Mouse (Mus musculus) hindbrain, postnatal 0 days (tissue): ENCODE measurements around the gene Atxn7. TPM values are rescaled to one million over a fixed set of nuclear protein-coding genes. Genes with fewer than 3 reads are reported as not detected.
A peak's percentile ranks its signal among the peaks of the same experiment; 100 is the strongest.
"Not testable (repeated sequence)": the region's sequence is repeated elsewhere in the genome, so short reads cannot be mapped to it uniquely, and the experiment has no call there.

Experiments used
- ATAC-seq: fragments of 200-750 bp; cut with Nextera tagmentation; 2 replicates; pipeline ENCODE4 v1.8.0; 2017; ENCODE audit warnings: mild to moderate bottlenecking, moderate TSS enrichment, moderate library complexity
- DNase-seq: peaks from one replicate; pipeline ENCODE4 v3.0.0-alpha.2; 2015; ENCODE audit warnings: low spot score
- H3K27ac ChIP-seq: fragments of 300-500 bp; sonication (generic); 2 replicates; pipeline ENCODE4 v1.5.1; 2014; ENCODE audit warnings: mild to moderate bottlenecking
- H3K27me3 ChIP-seq: fragments of 300-500 bp; sonication (generic); 2 replicates; pipeline ENCODE4 v1.6.1; 2014; ENCODE audit warnings: low read length, mixed read lengths; ENCODE audit not compliant: insufficient read depth
- H3K36me3 ChIP-seq: fragments of 300-500 bp; sonication (generic); 2 replicates; pipeline ENCODE4 v1.6.1; 2014; ENCODE audit warnings: low read length, mixed read lengths; ENCODE audit not compliant: insufficient read depth
- H3K4me1 ChIP-seq: fragments of 300-500 bp; sonication (generic); 2 replicates; pipeline ENCODE4 v1.6.1; 2014; ENCODE audit warnings: antibody characterized with exemption, low read length, mixed read lengths; ENCODE audit not compliant: insufficient read depth
- H3K4me2 ChIP-seq: fragments of 300-500 bp; sonication (generic); 2 replicates; pipeline ENCODE4 v1.6.1; 2014; ENCODE audit warnings: low read depth, mild to moderate bottlenecking, low read length, moderate library complexity, mixed read lengths
- H3K4me3 ChIP-seq: fragments of 300-500 bp; sonication (generic); 2 replicates; pipeline ENCODE4 v1.5.1; 2014; ENCODE audit warnings: low read length
- H3K9ac ChIP-seq: fragments of 300-500 bp; sonication (generic); replicated peaks from 2 replicates; pipeline ENCODE4 v1.6.1; 2014; ENCODE audit warnings: mild to moderate bottlenecking, low read length, moderate library complexity, mixed read lengths
- H3K9me3 ChIP-seq: fragments of 300-500 bp; sonication (generic); 2 replicates; pipeline ENCODE4 v1.6.1; 2016; ENCODE audit warnings: low read length, mixed read lengths
- CTCF ChIP-seq: IDR thresholded peaks from 2 replicates; pipeline ENCODE4 v1.5.1; 2016; ENCODE audit warnings: antibody characterized with exemption, control low read depth, low read depth
- WGBS: fragments of 180-500 bp; shearing (Covaris S2); extraction: QIAGEN DNeasy Blood & Tissue Kit; methylation state at CpG from one replicate; pipeline ENCODE4 v1.1.7; 2014; 5-methylcytosine and 5-hydroxymethylcytosine counted together
- polyA plus RNA-seq: library from polyadenylated mRNA; unstranded; fragments of >200 nt; fragmentation: Nextera tagmentation; extraction: Ambion mirVana; gene quantifications from 2 replicates; pipeline ENCODE4 v1.2.1, GENCODE M21; 2015
- total RNA-seq: library from RNA; depleted of rRNA; stranded (reverse); fragments of >200 nt; gene quantifications from 2 replicates; pipeline ENCODE4 v1.2.3, GENCODE M21; 2014

Gene Atxn7
- total and polyA plus RNA-seq, 2 experiments from 2014 or later, result 2.9 to 11.7 TPM

GRCm38 (mm10) chr14:14030621-14031020, 69.4 kb downstream of the Atxn7 start:
- DNase-seq (no peak), ATAC-seq (no peak)
- H3K27me3 ChIP-seq, result no peaks in the 10 kb centered on the region
- no peak for TF ChIP-seq CTCF
- no peak overlapping the region for H3K4me3 ChIP-seq
- WGBS, result 92% methylated on average over 2 of the region's 2 CpGs
- no peaks in the 10 kb centered on the region for H3K36me3 ChIP-seq
- no peak overlapping the region for H3K4me2 ChIP-seq
- H3K27ac ChIP-seq, result no peak overlapping the region
- no peaks in the 10 kb centered on the region for H3K4me1 ChIP-seq
- H3K9me3 ChIP-seq, result no peaks in the 10 kb centered on the region
- H3K9ac ChIP-seq, result no peak overlapping the region

DNA sequence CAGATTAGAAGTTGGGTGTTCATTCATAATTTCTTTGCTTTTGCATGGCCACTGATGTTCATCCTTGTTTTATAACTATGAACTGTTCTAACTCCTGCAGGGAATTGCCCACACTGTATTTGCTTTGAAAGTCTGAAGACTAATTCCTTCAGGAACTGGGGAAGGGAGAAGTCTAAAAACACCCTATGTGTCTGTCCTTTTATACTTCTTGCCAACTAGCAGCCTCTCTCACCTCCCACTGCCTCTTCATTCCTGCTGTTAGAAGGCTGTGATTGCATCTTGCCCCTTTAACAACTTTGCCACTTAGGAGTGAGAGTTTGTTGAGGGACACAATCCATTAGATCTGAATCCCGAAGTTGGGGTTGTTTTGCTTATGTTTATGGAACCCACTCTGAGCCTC, 71.6 kb downstream of the Atxn7 start:
- H3K9ac ChIP-seq, result no peak overlapping the region
- no peak for ATAC-seq
- WGBS, result 90% methylated on average over 1 of the region's 1 CpGs

DNA sequence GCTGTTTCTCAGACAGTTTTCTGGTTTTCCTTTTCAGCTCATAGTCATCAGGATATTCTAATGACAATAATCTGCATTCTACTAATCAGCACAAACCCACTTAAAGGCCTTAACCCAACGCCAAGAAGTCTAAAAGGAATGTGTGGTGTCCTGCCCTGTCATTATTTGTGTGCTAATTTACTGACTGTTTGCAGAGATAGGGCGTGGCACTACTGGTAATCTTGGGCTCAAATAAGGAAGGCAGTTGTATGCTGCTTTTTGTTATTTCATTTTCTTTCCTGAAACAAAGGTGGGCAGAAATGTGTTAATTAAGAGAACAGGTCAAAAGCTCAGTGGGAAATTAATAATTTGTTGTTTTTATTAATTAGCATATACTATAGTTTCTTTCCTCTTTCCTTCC, 75.1 kb downstream of the Atxn7 start:
- Histone ChIP-seq H3K9ac (no peak overlapping the region), H3K27ac (no peak overlapping the region), H3K9me3 (no peaks in the 10 kb centered on the region), H3K4me1 (no peaks in the 10 kb centered on the region), H3K4me3 (no peak overlapping the region), H3K27me3 (no peaks in the 10 kb centered on the region), H3K4me2 (no peak overlapping the region), H3K36me3 (no peaks in the 10 kb centered on the region)
- DNase-seq (no peak), ATAC-seq (no peak)
- no peak for TF ChIP-seq CTCF
- WGBS, result 73% methylated on average over 2 of the region's 2 CpGs

More for the DNA sequence above, 71.6 kb downstream of the Atxn7 start:
- Histone ChIP-seq H3K4me1 (no peaks in the 10 kb centered on the region), H3K4me2 (no peak overlapping the region), H3K9me3 (no peaks in the 10 kb centered on the region), H3K27ac (no peak overlapping the region), H3K4me3 (no peak overlapping the region), H3K36me3 (no peaks in the 10 kb centered on the region), H3K27me3 (no peaks in the 10 kb centered on the region)
- no peak for DNase-seq
- TF ChIP-seq CTCF, result no peak

GRCm38 (mm10) chr14:14038233-14038632, 77.0 kb downstream of the Atxn7 start:
- H3K27me3 ChIP-seq, result no peaks in the 10 kb centered on the region
- no peak overlapping the region for H3K27ac ChIP-seq
- ATAC-seq (no peak), DNase-seq (no peak)
- no peaks in the 10 kb centered on the region for H3K36me3 ChIP-seq
- no peak overlapping the region for H3K4me3 ChIP-seq
- 87% methylated on average over 2 of the region's 2 CpGs for WGBS
- H3K4me1 ChIP-seq, result no peaks in the 10 kb centered on the region
- no peak for TF ChIP-seq CTCF
- H3K9ac ChIP-seq, result no peak overlapping the region
- H3K9me3 ChIP-seq, result no peaks in the 10 kb centered on the region
- no peak overlapping the region for H3K4me2 ChIP-seq

DNA sequence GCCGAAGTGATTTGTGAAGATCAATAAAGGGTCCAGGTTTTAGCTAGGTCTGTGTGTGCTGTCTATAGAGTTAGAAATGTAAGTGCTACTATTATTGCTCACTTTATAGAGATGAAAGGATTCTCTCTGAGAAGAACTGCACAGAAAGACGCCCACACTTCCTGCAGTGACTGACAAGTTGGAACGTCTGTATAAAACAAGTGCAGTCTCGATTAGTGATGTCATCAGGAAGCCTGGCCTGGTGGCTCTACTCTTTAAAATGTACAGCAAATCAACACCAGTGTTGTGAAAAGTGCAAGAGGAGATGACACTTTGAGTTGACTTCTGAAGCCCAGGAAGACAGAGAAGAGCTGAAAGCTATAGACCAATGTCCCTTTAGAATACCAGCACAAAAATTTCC, 81.1 kb downstream of the Atxn7 start:
- DNase-seq (no peak), ATAC-seq (no peak)
- no peaks in the 10 kb centered on the region for H3K27me3 ChIP-seq
- no peak overlapping the region for H3K27ac ChIP-seq
- H3K9me3 ChIP-seq, result no peaks in the 10 kb centered on the region
- H3K4me3 ChIP-seq, result no peak overlapping the region
- no peaks in the 10 kb centered on the region for H3K36me3 ChIP-seq
- no peaks in the 10 kb centered on the region for H3K4me1 ChIP-seq
- H3K4me2 ChIP-seq, result no peak overlapping the region
- no peak for TF ChIP-seq CTCF
- no peak overlapping the region for H3K9ac ChIP-seq
- WGBS, result 56% methylated on average over 4 of the region's 4 CpGs

DNA sequence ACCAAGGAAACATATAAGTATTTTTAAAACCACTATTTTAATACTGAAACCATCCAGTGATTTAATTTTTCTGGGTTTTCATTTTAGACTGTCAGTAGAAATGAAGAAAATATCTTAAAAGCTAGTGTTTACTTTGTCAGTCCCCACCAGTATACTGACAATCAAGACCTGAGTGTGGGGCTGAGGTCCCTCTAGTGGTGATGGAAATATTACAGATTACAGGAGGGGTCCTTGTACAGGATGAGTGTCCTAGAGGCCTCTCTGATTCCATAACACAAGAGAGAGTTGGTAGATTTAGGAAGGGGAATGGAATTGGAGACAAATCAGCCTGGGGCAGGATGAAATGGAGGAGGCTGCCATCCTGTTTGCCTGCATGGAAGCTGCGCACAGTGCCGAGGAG, 93.1 kb downstream of the Atxn7 start:
- TF ChIP-seq CTCF, result peak; percentile 76
- H3K36me3 ChIP-seq, result peaks cover 3% of the 10 kb centered on the region; the same call in 1 of the 2 replicates
- 94% methylated on average over 2 of the region's 2 CpGs for WGBS
- H3K9me3 ChIP-seq, result no peaks in the 10 kb centered on the region
- ATAC-seq (peak; percentile 70; the same call in 1 of the 2 replicates), DNase-seq (peak; percentile 60)
- no peaks in the 10 kb centered on the region for H3K27me3 ChIP-seq
- H3K4me1 ChIP-seq, result no peaks in the 10 kb centered on the region
- H3K4me2 ChIP-seq, result no peak overlapping the region
- no peak overlapping the region for H3K4me3 ChIP-seq
- no peak overlapping the region for H3K9ac ChIP-seq
- H3K27ac ChIP-seq, result no peak overlapping the region

DNA sequence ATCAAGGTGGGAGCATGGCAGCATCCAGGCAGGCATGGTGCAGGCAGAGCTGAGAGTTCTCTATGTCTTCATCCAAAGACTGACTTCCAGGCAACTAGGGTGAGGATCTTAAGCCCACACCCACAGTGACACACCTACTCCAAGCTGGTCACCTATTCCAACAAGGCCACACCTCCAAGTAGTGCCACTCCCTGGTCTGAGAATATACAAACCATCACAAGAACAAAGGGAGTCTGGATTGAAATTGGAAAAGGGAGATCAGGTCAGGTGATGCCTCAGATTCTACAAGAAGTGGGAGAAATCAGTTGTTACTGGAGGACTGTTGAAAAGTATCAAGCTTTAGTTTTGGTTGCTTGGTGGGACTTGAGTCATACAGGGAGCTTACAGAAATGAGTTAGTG, 98.4 kb downstream of the Atxn7 start:
- not testable (repeated sequence) for DNase-seq, ATAC-seq

More for the DNA sequence above, 98.4 kb downstream of the Atxn7 start:
- not testable (repeated sequence) for H3K4me2 ChIP-seq, H3K27ac ChIP-seq, H3K9ac ChIP-seq, H3K36me3 ChIP-seq, H3K4me1 ChIP-seq, H3K4me3 ChIP-seq, H3K9me3 ChIP-seq, H3K27me3 ChIP-seq
